Mouse (Mus musculus) left cerebral cortex, postnatal 4 days (tissue): ENCODE measurements around the gene Kif13a. TPM values are rescaled to one million over a fixed set of nuclear protein-coding genes. Genes with fewer than 3 reads are reported as not detected.

ENCODE experiments used
- DNase-seq: peaks from one replicate; pipeline ENCODE4 v3.0.0-alpha.2; 2022
- intact Hi-C: fragments of 180-260 bp; cut with DNase I; formaldehyde crosslinking; loops from one replicate; pipeline ENCODE4 v1.15.1; 2025
- total RNA-seq, 2 experiments: library from RNA; stranded (reverse); gene quantifications; 2 replicates each; pipeline ENCODE4 v1.2.3; 2021

Kif13a gene
- total RNA-seq, 2 experiments from 2014 or later, result 30.8 to 30.9 TPM

DNA sequence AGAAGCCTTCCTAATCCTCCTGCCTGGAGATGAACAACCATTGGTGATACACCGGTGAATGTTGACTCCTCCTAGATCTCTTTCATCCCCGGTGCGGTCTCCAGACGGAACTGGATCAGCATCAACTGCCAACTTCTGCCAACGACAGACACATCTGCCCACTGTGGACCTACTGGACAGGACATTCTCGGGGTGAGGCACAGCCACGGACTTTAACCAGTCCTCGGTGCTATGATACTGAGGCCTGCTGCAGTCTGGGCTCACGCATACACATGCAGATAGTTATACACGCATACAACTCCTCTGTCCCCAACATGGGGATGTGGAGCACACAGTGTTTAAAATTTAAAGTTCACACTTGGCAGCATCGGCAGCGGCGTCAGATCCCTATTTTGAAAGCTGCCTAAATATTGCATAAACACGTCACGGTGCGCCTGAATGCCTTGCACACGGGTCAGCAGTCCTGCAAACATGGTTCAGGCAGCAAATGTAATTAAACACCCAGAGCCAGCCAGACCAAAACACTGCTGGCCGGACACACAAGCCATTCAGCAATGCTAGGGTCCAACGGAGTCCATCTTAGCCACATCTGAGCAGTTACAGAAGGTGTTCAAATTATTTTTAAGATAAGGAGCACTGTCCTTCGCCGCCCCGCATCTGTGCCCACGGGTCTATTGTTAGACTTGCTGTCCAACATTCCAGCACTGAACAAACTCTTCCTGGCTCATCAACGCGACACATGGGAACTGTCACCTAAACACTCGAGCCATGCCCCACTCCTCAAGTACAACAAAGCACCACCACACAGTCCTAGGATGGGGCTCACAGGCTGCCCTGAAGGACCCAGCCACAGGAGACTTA lies 44.5 kb downstream of the Kif13a start:
- no peak for DNase-seq
- intact Hi-C loops, result no loop called here

- DNase-seq, result no peak
- intact Hi-C loops, result no loop called here
Observed at GRCm38 (mm10) chr13:46883976-46884375, 45.7 kb downstream of the Kif13a start.

DNA sequence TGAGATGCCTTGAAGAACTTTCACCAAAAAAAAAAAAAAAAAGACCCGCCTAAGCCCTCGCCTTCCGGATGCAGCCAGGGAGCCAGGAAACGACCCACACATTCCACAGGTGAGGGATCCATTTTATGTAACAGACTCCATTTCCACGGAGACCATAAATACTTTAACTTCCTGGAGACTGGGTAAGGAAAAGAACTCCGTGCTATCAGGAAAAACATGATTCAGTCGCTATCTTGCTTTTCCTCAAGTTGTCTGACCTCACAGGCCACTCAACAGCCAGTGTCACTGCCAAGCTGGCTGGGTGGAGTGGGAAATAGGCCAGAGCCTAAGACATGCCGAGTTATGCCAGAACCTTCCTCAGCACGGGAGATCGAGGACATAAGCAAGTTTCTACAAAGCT lies 46.3 kb downstream of the Kif13a start:
- no peak for DNase-seq
- intact Hi-C loops, result no loop called here

- intact Hi-C loops, result no loop called here
- no peak for DNase-seq
Observed at GRCm38 (mm10) chr13:46880736-46881135, 48.9 kb downstream of the Kif13a start.

GRCm38 (mm10) chr13:46880243-46880642 lies 49.4 kb downstream of the Kif13a start:
- no peak for DNase-seq

GRCm38 (mm10) chr13:46877049-46877448 lies 52.6 kb downstream of the Kif13a start:
- DNase-seq, result no peak
- intact Hi-C loops, result no loop called here

More at GRCm38 (mm10) chr13:46880243-46880642, 49.4 kb downstream of the Kif13a start:
- intact Hi-C loops, result no loop called here

GRCm38 (mm10) chr13:46875377-46875776 lies 54.3 kb downstream of the Kif13a start:
- no peak for DNase-seq
- intact Hi-C loops, result no loop called here

- intact Hi-C loops, result no loop called here
- DNase-seq, result no peak
Observed at GRCm38 (mm10) chr13:46872732-46873131, 56.9 kb downstream of the Kif13a start.

- intact Hi-C loops, result no loop called here
- peak; percentile 24 for DNase-seq
Observed at GRCm38 (mm10) chr13:46872194-46872593, 57.5 kb downstream of the Kif13a start.

GRCm38 (mm10) chr13:46869464-46869863 lies 60.2 kb downstream of the Kif13a start:
- no peak for DNase-seq
- intact Hi-C loops, result no loop called here

DNA sequence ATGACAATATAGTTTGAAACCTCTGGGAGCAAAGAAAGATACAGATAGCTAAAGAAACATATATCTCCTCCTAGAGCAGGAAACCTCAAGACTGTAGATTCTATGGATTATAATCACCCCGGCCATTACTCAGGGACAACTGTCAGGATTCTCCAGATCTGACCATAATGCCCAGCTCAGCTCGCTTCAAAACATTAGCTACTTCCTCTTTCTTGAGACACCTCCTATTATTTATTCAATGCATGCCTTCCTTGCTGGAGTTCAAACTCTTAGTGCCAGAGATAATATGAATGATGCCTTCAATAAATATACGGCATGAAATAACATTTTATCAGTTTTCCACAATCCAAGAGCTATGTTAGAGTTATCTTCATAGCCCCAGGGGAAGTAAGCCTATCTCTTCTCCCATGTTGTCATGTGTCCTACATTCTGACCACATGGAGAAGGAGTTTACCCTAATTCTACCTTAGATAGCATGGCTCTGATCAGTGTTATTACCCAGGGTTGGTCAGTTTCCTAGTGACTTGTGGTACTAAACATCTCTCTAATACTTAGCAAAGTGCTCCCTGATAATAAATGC lies 66.4 kb downstream of the Kif13a start:
- intact Hi-C loops, result no loop called here
- no peak for DNase-seq

DNA sequence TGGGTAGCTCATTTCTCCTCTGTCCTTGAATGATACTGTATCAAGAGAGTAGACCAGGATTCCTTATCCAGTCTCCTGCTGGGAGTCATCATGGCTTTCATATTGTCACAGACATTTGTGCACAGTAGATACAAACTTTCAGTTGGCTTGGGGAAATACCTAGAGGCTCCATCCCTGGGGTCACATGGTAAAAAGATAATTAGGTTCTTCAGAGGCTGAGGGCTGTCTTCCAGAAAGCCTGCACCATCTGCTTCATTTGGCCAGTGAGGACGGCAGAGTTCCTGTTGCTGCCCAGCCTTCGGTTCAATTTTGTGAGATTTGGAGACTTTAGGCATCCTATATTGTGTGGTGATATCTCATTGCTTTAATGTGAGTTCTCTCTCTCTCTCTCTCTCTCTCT lies 69.8 kb downstream of the Kif13a start:
- intact Hi-C loops, result no loop called here
- peak; percentile 64 for DNase-seq

DNA sequence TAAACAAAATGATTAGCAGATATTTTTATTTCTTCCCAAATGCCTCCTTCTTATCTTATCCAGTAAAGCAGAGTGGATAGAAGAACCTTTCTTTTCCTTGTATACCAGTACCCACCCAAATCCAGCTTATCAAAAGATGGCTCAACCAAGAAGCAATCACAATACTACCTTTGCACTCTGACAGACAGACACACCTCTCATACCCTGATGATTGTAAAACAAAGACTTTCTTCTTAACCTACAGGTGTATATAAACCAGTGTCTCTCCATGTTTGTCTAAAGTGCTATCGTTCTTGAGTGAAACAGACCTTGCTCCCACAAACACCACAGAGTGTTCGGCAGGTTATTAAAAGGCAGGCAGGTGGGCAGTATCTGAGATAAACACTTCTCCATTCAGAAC lies 70.5 kb downstream of the Kif13a start:
- DNase-seq, result no peak
- intact Hi-C loops, result no loop called here

GRCm38 (mm10) chr13:46858835-46859152 lies 70.9 kb downstream of the Kif13a start:
- intact Hi-C loops, result no loop called here
- peak; percentile 36 for DNase-seq

DNA sequence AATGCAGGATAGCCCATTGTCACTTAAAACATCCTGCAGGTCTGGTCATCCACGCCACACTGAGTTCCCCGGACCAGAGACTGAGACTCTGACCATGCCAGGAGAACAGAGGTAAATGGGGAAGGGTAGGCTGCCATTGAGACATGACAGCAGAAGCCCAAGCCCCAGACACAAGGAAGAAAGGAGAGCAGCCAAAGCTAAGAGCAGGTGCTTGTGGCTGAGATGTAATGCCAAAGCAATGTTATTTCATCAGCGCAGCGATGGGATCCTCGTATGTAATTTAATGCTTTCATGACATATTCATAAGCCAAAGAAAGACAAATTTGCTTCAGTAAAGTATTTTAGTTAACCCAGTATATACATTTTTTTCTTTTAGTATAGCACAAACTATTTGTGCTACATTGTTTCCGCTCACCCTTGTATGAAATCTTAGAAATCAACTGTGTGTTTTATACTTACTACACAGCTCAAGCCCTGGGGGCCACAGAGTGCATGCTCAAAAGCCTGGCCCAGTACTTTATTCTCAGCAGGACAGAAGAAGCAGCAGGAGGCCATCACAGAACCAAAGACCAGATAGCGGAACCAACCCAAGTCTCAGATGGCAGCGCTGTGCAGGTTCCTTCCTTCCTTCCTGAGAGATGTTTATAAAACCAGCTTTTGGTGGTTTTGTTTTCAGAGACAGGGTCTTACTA lies 71.4 kb downstream of the Kif13a start:
- no peak for DNase-seq
- intact Hi-C loops, result no loop called here

DNA sequence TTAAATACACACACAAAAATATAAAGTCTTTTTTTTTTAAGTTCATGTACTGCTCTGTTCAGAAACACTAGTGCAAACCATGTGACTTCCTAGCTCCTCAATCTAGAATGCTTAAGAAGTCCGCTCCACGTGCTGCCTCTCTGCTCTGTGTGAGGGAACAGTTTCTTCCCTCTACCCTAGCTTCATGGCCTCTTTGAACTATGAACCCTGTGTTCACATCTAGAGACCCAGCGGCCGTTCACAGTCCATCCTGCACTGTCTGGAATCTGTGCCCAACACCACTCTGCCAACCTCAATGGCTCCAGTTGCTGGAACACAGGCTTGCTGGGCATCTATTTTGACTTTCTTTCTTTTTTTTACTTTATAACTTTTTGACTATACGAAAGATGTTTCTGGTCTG lies 75.2 kb downstream of the Kif13a start:
- intact Hi-C loops, result no loop called here
- no peak for DNase-seq

DNA sequence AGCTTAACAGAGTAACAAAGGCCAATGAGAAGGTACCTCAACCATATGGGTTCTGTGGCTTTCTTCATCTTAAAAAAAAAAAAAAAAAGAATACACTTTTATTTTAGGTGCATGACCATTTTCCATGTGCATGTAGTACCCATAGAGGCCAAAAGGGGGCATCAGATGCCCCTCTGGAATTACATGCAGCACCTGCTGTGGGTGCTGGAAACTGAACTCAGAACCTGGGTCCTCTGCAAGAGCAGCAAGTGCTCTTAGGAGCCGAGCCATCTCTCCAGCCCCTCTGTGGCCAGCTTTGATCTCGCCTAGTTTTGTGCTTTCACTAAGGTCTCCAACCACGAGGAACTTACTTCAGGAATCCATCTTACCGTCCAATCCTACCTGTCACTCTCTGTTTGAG lies 77.2 kb downstream of the Kif13a start:
- intact Hi-C loops, result no loop called here
- DNase-seq, result no peak

DNA sequence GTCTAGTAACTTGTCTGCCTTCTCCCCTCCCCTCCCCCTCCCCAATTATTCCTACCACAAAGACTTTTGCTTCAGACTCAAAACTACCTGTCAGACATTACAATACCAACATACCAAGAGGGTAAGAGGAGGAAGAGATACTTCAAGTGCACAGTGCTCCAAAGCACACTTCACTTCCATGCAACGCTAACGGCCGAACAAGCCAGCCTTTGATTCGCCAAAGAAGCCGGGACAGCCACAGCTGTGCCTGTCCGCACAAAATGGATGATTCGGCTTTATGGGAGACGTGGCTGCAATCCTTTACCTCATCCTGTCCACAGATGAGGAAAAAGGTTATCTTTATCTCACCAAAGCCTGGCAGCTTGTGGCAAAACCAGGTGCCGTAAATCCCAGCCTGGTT lies 84.2 kb downstream of the Kif13a start:
- intact Hi-C loops, result no loop called here
- no peak for DNase-seq

DNA sequence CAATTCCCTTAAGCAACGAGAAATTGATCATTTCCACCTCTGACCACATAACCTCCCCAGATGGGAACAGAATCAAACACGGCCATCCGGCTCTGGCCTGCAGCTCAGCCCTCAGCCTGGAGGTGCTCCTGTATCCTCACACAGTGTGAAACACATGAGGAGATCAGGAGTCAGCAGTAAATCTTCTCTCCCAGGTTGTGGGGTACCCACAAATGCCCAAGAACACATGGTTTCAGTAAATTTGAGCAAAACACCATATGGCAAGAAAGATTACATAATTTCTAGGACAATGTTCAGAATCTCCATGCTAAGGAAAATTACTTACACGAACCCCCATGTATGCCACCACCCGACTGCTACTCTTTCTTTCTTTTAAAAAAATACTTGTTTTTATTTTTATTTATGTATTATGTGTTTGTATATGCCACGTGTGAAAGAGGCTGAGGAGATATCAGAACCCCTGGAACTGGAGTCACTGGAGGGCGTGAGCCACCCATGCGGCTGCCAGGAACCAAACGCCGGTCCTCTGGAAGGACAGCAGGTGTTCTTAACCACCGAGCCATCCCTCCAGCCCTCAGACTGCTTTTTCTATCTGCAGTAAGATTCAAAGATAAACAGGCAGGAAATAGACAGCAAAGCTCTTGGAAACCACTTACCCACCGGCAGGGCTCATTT lies 85.0 kb downstream of the Kif13a start:
- intact Hi-C loops, result no loop called here
- DNase-seq, result no peak

GRCm38 (mm10) chr13:46843646-46844045 lies 86.0 kb downstream of the Kif13a start:
- intact Hi-C loops, result no loop called here
- DNase-seq, result no peak

- DNase-seq, result no peak
- intact Hi-C loops, result no loop called here
Observed at GRCm38 (mm10) chr13:46842185-46842584, 87.5 kb downstream of the Kif13a start.
